Mouse (Mus musculus) T-helper 17 cell (primary cell): ENCODE data around the gene Sv2b.
"Not testable (repeated sequence)": the region's sequence is repeated elsewhere in the genome, so short reads cannot be mapped to it uniquely, and the experiment has no call there.

Experiments
- in situ Hi-C, 2 experiments: fragments of 300-600 bp; cut with MboI, MseI; formaldehyde crosslinking; loops; 1 replicate in 1 of 2; 2 replicates in 1 of 2; pipeline ENCODE4 v1.15.1; 2025; ENCODE audit warnings: high pct_unique_total_duplicates in 2 of 2

Sv2b gene

DNA sequence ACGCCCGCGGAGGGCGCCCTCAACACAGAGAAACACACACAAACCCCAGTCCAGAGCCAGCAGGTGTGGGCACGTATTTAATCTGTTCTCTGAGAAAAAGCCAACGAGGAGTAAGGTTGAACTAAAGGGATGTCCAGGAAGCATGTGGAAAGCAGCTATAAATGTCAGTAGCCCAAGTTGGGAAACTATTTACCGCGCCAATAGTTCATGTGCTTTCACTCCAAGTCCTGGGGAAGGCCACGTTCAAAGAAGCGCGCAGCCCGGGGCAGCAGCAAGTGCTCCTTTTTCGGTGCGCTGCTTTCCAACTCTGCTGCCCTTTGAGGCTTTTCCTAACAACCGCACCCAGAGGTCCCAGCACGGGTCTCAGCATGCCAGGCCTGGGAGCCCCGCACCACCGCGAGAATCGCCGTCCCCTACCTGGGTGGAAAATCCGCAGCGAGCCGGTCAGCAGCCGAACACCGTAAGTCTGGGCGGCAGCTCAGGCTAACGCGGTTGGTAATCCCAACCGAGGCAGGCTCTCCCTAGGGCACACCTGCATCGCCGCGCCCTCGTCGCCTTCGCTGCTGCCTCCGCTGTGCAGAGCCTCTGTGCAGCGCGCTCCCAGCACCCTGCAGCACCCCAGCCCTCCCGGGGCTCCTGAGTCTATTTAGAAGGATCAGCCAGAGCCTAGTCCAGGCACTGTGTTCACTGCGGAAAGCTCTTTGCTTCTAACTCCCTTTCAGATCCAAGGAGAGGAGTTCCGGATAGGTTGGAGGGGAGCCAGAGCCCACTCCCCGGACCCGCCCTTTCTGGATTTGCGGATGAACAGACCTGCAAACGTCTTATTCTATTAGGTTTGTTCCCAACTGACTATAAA, at the start of gene Sv2b:
Gene Sv2b, minus strand, starts transcription at position 806 of the 856 bp plus-strand sequence.
- in situ Hi-C loops: no loop called here

DNA sequence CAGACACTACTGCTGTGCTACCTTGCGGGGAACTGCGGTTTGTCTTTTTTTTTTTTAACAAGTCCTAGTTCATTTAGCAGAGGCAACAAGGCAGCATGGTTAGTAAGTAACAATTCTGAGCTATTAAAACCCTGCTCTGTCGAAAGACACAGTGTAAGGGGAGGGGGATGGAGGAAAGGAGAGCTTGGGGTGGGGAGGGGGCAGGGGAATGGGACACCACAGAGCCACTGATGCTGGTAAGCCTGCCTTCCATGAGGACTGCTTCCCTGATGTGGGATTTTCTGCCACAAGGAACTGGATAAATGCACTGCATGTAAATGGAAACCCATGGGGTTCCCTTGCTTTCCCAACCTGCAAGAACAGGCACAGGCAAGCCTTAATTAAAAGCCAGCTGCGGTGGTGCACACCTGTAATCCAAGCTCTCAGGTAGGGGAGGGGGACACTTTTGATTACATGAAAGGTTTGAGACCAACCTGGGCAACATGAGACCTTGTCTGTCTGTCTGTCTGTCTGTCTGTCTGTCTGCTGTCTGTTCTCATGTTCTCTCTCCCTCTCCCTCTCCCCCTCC, 49.3 kb upstream of the Sv2b start:
- in situ Hi-C loops: no loop called here

GRCm38 (mm10) chr7:75355521-75355920, 46.5 kb upstream of the Sv2b start:
- in situ Hi-C loops: no loop called here

GRCm38 (mm10) chr7:75352777-75353374, 43.8 kb upstream of the Sv2b start:
- in situ Hi-C loops: no loop called here

- in situ Hi-C loops: no loop called here
These were observed 41.1 kb upstream of the Sv2b start for GRCm38 (mm10) chr7:75350172-75350571.

DNA sequence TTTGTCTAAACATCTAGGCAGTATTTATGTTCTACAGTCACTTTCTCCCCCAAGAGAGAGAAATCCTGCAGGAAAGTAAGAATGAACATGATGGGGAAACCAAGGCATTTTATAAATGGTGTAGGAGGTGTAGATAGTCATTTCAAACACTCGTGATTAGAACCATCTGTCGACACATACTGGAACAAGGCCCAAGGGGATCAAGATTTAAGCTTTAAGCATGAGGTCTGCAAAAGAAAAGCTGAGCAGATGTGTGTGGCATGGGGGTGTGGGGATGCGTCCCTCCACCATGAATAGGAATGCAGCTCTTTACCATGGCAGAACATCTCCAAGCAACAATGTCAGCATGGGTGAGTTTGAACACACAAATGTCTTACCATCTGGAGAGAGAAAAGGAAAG, 23.2 kb upstream of the Sv2b start:
- in situ Hi-C loops: no loop called here

DNA sequence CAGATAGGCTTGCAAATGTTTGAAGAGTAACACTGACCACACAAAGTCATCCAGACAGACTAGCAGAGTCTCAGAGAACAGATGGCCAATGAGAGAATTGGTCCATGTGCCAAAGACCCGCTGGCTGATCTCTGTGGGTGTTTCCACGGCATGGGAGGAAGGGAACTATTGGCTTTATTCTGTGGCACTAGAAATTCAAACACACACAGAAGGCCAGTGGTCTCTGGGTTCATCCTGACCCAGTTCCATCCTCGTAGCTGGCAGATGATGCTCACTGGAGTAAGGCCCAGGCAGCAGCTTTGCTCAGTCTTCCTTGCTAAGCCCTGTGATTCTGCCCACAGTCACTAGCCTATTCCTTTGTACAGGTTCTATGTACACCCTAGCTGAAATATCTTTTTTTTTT, 20.7 kb upstream of the Sv2b start:
- in situ Hi-C loops: no loop called here

GRCm38 (mm10) chr7:75328721-75329362, 19.8 kb upstream of the Sv2b start:
- in situ Hi-C loops: no loop called here

DNA sequence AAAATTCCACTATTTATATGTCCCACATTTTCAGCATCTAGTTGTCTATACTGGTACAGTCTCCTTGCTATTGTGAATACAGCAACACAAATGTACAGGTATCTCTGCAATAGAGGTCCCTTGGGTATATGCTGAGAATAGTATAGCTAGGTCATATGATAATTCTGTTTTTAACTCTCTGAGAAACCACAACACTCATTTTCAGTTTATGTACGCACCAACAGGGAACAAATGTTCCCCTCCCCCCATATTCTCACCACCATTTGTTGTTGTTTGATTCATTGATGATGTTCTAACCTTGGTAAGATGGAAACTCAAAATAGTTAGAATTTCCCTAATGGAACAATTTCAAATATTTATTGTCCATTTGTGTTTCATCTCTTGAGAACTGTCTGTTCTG, 16.2 kb upstream of the Sv2b start:
- in situ Hi-C loops: no loop called here

- in situ Hi-C loops: not testable (repeated sequence)
These were observed 13.7 kb upstream of the Sv2b start for GRCm38 (mm10) chr7:75322742-75323141.

- in situ Hi-C loops: no loop called here
These were observed 10.9 kb upstream of the Sv2b start for GRCm38 (mm10) chr7:75320009-75320408.

DNA sequence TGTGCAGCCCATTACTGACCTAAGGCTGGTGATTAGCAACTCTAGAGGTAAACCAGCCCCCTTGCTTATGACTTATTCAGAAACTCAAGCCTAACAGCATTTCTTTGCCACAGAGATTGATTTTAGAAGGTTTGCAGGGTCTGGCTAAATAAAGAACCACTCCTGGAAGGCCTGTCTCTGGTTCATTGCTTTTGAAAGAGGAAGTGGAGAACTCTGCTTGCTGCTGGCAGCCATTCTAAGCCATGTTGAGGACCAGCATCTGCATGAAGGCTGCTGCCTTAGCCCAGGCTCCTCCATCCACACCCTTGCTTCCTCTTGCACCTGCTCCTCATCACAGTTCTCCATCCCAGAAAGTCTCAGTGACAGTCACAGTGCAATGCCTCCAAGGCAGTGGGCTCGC, 9.3 kb upstream of the Sv2b start:
- in situ Hi-C loops: no loop called here

DNA sequence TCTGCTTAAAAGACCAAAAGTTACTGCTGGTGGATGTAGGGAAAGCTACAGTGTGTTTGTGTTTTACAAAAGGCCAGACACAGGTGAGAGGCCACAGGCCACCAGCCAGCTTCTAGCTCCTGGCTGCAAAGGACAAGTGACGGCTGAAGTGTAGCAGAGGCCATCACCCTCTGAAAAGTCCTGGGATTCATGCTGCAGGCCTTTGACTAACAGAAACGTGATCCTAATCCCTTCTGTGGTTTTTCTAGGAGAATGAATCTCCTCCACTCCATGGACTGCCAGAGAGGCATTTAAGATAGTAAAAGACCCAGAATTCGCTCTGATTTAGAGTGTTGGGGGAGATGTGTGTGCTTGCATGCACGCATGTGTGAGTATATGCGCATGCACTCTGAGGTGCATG, 5.8 kb upstream of the Sv2b start:
- in situ Hi-C loops: no loop called here

GRCm38 (mm10) chr7:75309570-75309969, 508 bp upstream of the Sv2b start:
- in situ Hi-C loops: no loop called here

- in situ Hi-C loops: no loop called here
These were observed 964 bp downstream of the Sv2b start for GRCm38 (mm10) chr7:75308140-75308456.

DNA sequence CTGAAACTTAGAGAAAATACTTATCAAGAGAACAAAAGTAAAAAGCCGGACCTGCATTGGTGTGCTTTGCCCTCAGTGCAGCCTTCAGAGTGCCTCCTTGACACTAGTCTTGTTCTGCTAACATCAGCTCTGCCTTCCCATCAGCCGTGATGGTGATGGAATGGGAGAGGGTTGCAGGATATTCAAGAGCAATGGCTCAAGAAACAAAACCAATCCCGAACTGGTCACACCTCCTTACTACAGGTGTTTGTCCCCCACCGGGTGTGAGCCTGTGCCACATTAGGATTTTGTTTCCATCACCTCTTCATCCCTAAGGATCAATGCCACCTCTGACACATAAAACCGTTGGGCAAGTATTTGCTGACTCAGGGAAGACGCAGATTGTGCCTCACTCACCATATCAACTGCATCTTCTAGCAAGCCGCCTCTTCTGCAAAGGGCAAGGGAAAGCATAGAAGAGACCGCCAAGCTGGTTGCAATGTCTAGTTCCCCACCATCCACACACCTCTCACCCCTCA, 1.4 kb downstream of the Sv2b start:
- in situ Hi-C loops: no loop called here

DNA sequence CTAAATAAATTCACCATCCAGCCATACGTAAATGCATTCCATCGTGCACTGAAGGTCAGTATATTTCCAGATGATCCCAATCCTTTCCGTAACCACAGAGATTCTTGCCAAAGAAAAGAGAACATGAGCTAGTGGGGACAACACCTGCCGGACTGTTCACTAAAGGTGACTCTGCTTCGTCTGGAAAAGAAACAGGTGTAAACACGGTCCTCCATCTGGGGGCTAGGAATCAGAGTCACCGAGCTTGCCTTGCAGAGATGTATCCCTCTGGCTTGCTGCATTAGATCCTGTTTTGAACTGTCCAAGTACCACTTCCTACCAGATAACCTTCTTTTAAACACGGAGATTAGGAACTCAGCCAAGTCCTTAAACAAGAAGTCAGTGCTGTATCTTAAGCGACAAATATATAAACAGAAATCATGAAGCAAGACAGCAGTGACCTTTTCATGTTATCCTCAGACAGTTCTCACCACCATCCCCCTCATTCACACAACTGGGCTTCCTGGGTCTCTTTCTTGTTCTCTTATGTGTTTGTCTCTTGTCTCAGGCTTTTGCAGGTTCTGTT, 3.1 kb downstream of the Sv2b start:
- in situ Hi-C loops: no loop called here

DNA sequence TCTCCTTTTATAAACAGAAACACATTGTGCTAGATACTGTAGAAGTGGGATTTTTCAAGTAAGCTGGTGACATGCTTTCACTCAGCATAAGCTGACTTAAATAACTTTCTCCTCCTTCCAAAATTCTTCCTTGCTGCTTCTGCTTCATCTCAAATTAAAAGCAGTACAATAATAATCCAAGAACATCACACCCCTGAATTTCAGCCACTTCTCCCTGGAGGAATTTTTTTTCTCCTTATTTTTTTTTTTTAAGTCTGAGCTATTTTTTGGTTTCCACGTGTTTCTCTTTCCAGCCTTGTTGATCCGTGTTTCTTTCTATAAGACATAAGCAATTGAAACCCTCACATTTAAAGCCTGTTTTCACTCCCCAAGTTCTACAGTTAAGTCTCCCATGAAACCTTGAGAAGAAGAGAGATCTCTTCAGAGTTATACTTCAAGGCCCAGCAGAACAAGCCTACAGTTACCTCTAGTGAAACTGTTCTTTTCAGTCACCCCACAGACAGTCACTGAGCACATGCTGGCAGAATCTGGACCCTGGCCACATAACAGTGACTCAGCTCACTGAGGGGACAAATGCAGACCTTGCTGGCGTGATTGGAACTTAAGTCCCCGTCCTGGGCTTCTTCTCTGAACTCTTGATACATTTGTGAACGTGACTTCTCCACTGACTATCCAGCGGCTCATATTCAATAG, 6.4 kb downstream of the Sv2b start:
- in situ Hi-C loops: no loop called here

DNA sequence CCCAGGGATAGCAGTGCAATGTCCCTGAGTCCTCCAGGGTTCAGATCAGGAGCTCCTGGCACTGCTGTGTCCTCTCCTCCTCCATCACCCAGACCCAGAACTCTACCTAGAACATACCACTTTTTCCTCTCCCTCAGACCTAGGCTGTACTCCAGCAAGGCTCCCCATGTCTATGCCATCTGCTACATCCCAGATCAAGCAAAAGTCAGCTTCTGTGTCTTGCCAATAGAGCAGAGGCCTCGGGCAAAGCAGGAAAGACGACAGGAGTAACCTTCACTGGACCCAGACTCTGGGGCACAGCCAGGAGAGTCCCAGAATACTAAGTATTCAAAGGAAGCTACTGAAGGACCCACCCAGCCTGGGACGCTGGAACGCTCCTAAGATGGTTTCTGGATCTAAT, 9.8 kb downstream of the Sv2b start:
- in situ Hi-C loops: no loop called here

DNA sequence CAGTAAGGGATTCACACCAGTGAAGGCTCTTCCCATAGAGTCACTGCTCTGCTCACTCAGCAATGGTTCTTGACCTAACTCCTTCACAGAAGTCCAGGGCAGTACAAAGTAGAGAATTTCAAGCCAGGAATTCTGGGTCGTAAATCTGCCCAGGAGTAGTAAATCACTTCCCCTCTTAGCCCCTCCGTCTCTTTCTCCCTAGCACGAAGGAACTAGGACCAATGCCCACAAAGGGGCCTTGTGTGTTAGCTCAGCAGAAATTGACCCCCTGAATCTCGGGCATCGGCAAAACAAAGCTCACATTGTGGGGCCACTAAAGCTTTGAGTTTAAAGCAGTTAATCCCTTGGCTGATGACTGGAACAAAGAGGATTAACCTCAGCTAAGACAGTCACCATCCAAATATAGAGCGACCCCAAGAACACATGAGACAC, 12.4 kb downstream of the Sv2b start:
- in situ Hi-C loops: no loop called here

DNA sequence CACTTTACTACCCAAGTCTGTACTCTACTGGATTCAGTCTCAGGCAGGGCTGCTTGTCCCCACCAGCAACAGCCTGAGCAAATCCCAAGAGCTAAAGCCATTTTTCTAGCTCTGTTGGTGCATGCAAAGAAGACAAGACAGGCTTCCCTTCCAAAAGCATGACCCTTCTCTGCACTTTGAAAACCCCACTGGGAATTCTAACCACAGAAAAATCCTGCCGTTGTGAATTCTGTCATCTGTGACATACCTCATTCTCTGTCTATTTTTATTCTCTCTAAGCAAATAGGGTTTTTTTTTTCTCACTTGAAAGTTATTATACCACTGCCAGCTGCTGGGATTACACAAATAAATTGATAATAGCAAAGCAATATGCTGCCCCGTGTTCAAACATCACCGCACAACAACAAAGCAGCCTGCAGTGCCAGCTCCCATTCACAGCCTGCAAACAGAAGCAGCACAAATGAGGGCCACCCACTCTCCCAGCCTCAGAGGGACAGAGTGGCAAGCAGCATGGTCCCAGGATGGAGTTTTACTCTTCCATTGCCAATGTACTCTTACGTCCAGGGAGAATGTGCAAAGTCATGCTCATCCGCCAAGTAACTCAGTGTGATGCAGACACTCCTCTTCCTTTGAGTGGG, 13.7 kb downstream of the Sv2b start:
- in situ Hi-C loops: no loop called here
